Mouse (Mus musculus) brain, embryonic 14.5 days (tissue): ENCODE measurements around the gene Rbm45.

Source experiments
- CTCF ChIP-seq: fragments of 200-500 bp; IDR thresholded peaks from 2 replicates; pipeline ENCODE4 v1.5.1; 2012; ENCODE audit warnings: inconsistent platforms, mild to moderate bottlenecking, moderate library complexity, borderline replicate concordance; ENCODE audit not compliant: insufficient read depth, insufficient read length; ENCODE audit errors: extremely low read depth
- POLR2A ChIP-seq: fragments of 200-500 bp; IDR thresholded peaks from 2 replicates; pipeline ENCODE4 v1.6.1; 2012; ENCODE audit warnings: mild to moderate bottlenecking, inconsistent platforms, borderline replicate concordance; ENCODE audit not compliant: poor library complexity, insufficient read depth, insufficient read length, severe bottlenecking; ENCODE audit errors: extremely low read depth

- TF ChIP-seq POLR2A, result no peak
- no peak for TF ChIP-seq CTCF
Measured at GRCm38 (mm10) chr2:76386531-76386930, 16.7 kb downstream of the Rbm45 start.
